Mouse (Mus musculus) B cell, adult 2 months (primary cell): ENCODE data around the gene 1700021F07Rik.

ENCODE experiments used
- DNase-seq, 2 experiments: peaks; one replicate each; pipeline ENCODE4 v3.0.0; 2022

1700021F07Rik gene

GRCm38 (mm10) chr2:173563336-173563735 is 41.0 kb downstream of the 1700021F07Rik start:
- no peak for DNase-seq

GRCm38 (mm10) chr2:173564179-173564578 is 41.8 kb downstream of the 1700021F07Rik start:
- DNase-seq = no peak
